Mouse (Mus musculus) hindbrain, embryonic 15.5 days (tissue): Measurements from ENCODE around the gene Foxi2. TPM values are rescaled to one million over a fixed set of nuclear protein-coding genes. Genes with fewer than 3 reads are reported as not detected.

Source experiments
- ATAC-seq: fragments of 200-750 bp; cut with Nextera tagmentation; 2 replicates; pipeline ENCODE4 v1.8.0; 2017; ENCODE audit warnings: low read depth, moderate number of reproducible peaks, moderate TSS enrichment; ENCODE audit not compliant: low FRiP score
- H3K27ac ChIP-seq: fragments of 300-500 bp; sonication (generic); replicated peaks from 2 replicates; pipeline ENCODE4 v1.5.1; 2015; ENCODE audit warnings: mild to moderate bottlenecking, inconsistent platforms
- H3K27me3 ChIP-seq: fragments of 300-500 bp; sonication (generic); 2 replicates; pipeline ENCODE4 v1.6.1; 2015; ENCODE audit warnings: control low read depth, inconsistent platforms
- H3K36me3 ChIP-seq: fragments of 300-500 bp; sonication (generic); 2 replicates; pipeline ENCODE4 v1.6.1; 2015; ENCODE audit warnings: control low read depth, inconsistent platforms
- H3K4me1 ChIP-seq: fragments of 300-500 bp; sonication (generic); replicated peaks from 2 replicates; pipeline ENCODE4 v1.6.1; 2015; ENCODE audit warnings: control low read depth, inconsistent platforms
- H3K4me2 ChIP-seq: fragments of 300-500 bp; sonication (generic); 2 replicates; pipeline ENCODE4 v1.6.1; 2015; ENCODE audit warnings: moderate library complexity, mild to moderate bottlenecking, inconsistent platforms
- H3K4me3 ChIP-seq: fragments of 300-500 bp; sonication (generic); 2 replicates; pipeline ENCODE4 v1.5.1; 2015; ENCODE audit warnings: mild to moderate bottlenecking, inconsistent platforms
- H3K9ac ChIP-seq: fragments of 300-500 bp; sonication (generic); 2 replicates; pipeline ENCODE4 v1.6.1; 2015; ENCODE audit warnings: inconsistent platforms
- H3K9me3 ChIP-seq: fragments of 300-500 bp; sonication (generic); 2 replicates; pipeline ENCODE4 v1.6.1; 2016; ENCODE audit warnings: control low read depth, inconsistent platforms
- whole genome bisulfite sequencing: fragments of 180-500 bp; shearing (Covaris S2); methylation state at CpG from one replicate; pipeline ENCODE4 v1.1.7; 2015; 5-methylcytosine and 5-hydroxymethylcytosine counted together
- polyA plus RNA-seq: library from polyadenylated mRNA; unstranded; fragments of >200 nt; fragmentation: Nextera tagmentation; extraction: Ambion mirVana; gene quantifications from 2 replicates; pipeline ENCODE4 v1.2.1, GENCODE M21; 2015

Gene Foxi2
- polyA plus RNA-seq, 1 experiment from 2014 or later: 0.09 TPM

GRCm38 (mm10) chr7:135406761-135407160, 3.3 kb upstream of the Foxi2 start:
- ATAC-seq: no peak
- peaks cover 27% of the 10 kb centered on the region for H3K27me3 ChIP-seq
- H3K36me3 ChIP-seq: no peaks in the 10 kb centered on the region
- 76% methylated on average over 3 of the region's 3 CpGs for WGBS
- H3K4me2 ChIP-seq: no peak overlapping the region
- no peaks in the 10 kb centered on the region for H3K9me3 ChIP-seq
- H3K27ac ChIP-seq: no peak overlapping the region
- no peak overlapping the region for H3K9ac ChIP-seq
- H3K4me1 ChIP-seq: peaks cover 9% of the 10 kb centered on the region
- no peak overlapping the region for H3K4me3 ChIP-seq

GRCm38 (mm10) chr7:135408501-135408900, 1.6 kb upstream of the Foxi2 start:
- Histone ChIP-seq H3K9ac (no peak overlapping the region), H3K27me3 (peaks cover 37% of the 10 kb centered on the region)

GRCm38 (mm10) chr7:135412357-135412756, 2.2 kb downstream of the Foxi2 start:
- no peak overlapping the region for H3K27ac ChIP-seq
- 75% methylated on average over 6 of the region's 6 CpGs for WGBS

More at GRCm38 (mm10) chr7:135408501-135408900, 1.6 kb upstream of the Foxi2 start:
- WGBS: 88% methylated on average over 3 of the region's 3 CpGs
- Histone ChIP-seq H3K36me3 (no peaks in the 10 kb centered on the region), H3K4me1 (peaks cover 9% of the 10 kb centered on the region), H3K4me3 (no peak overlapping the region), H3K27ac (no peak overlapping the region), H3K4me2 (no peak overlapping the region), H3K9me3 (no peaks in the 10 kb centered on the region)
- no peak for ATAC-seq

GRCm38 (mm10) chr7:135428840-135429239, 18.7 kb downstream of the Foxi2 start:
- no peak overlapping the region for H3K4me2 ChIP-seq
- ATAC-seq: no peak
- WGBS: 94% methylated on average over 6 of the region's 6 CpGs
- no peaks in the 10 kb centered on the region for H3K36me3 ChIP-seq
- no peaks in the 10 kb centered on the region for H3K9me3 ChIP-seq
- H3K27ac ChIP-seq: no peak overlapping the region
- H3K4me1 ChIP-seq: no peaks in the 10 kb centered on the region
- H3K27me3 ChIP-seq: no peaks in the 10 kb centered on the region
- no peak overlapping the region for H3K4me3 ChIP-seq
- H3K9ac ChIP-seq: no peak overlapping the region

More at GRCm38 (mm10) chr7:135412357-135412756, 2.2 kb downstream of the Foxi2 start:
- Histone ChIP-seq H3K36me3 (no peaks in the 10 kb centered on the region), H3K4me3 (no peak overlapping the region), H3K9me3 (no peaks in the 10 kb centered on the region), H3K9ac (no peak overlapping the region), H3K4me2 (no peak overlapping the region), H3K27me3 (peaks cover 33% of the 10 kb centered on the region), H3K4me1 (peaks cover 9% of the 10 kb centered on the region)
- no peak for ATAC-seq

- no peak for ATAC-seq
- H3K9ac ChIP-seq: no peak overlapping the region
- WGBS: 66% methylated on average over 2 of the region's 2 CpGs
Measured at GRCm38 (mm10) chr7:135430903-135431302, 20.8 kb downstream of the Foxi2 start.

GRCm38 (mm10) chr7:135443903-135444302, 33.8 kb downstream of the Foxi2 start:
- ATAC-seq: no peak
- Histone ChIP-seq H3K9me3 (no peaks in the 10 kb centered on the region), H3K4me3 (no peak overlapping the region), H3K36me3 (no peaks in the 10 kb centered on the region), H3K9ac (no peak overlapping the region), H3K4me1 (no peaks in the 10 kb centered on the region), H3K4me2 (no peak overlapping the region), H3K27me3 (no peaks in the 10 kb centered on the region), H3K27ac (no peak overlapping the region)
- WGBS: 77% methylated on average over 4 of the region's 4 CpGs

More at GRCm38 (mm10) chr7:135430903-135431302, 20.8 kb downstream of the Foxi2 start:
- Histone ChIP-seq H3K4me2 (no peak overlapping the region), H3K27ac (no peak overlapping the region), H3K4me3 (no peak overlapping the region), H3K27me3 (no peaks in the 10 kb centered on the region), H3K36me3 (no peaks in the 10 kb centered on the region), H3K4me1 (no peaks in the 10 kb centered on the region), H3K9me3 (no peaks in the 10 kb centered on the region)

GRCm38 (mm10) chr7:135451340-135451739, 41.2 kb downstream of the Foxi2 start:
- WGBS: 88% methylated on average over 3 of the region's 3 CpGs

GRCm38 (mm10) chr7:135452366-135452765, 42.3 kb downstream of the Foxi2 start:
- no peaks in the 10 kb centered on the region for H3K27me3 ChIP-seq
- no peak for ATAC-seq
- 0 out of 2 replicates have a peak, but pooled peaks cover 7% of the 10 kb centered on the region for H3K4me1 ChIP-seq
- H3K4me3 ChIP-seq: no peak overlapping the region
- H3K9me3 ChIP-seq: no peaks in the 10 kb centered on the region
- peak overlapping the region; percentile 50 for H3K27ac ChIP-seq
- H3K36me3 ChIP-seq: no peaks in the 10 kb centered on the region
- 64% methylated on average over 1 of the region's 1 CpGs for WGBS
- H3K4me2 ChIP-seq: no peak overlapping the region
- no peak overlapping the region for H3K9ac ChIP-seq

More at GRCm38 (mm10) chr7:135451340-135451739, 41.2 kb downstream of the Foxi2 start:
- H3K9me3 ChIP-seq: no peaks in the 10 kb centered on the region
- H3K27me3 ChIP-seq: no peaks in the 10 kb centered on the region
- H3K4me1 ChIP-seq: 0 out of 2 replicates have a peak, but pooled peaks cover 7% of the 10 kb centered on the region
- ATAC-seq: no peak
- no peak overlapping the region for H3K4me3 ChIP-seq
- no peak overlapping the region for H3K9ac ChIP-seq
- H3K27ac ChIP-seq: no peak overlapping the region
- no peak overlapping the region for H3K4me2 ChIP-seq
- no peaks in the 10 kb centered on the region for H3K36me3 ChIP-seq

GRCm38 (mm10) chr7:135453690-135454089, 43.6 kb downstream of the Foxi2 start:
- H3K36me3 ChIP-seq: no peaks in the 10 kb centered on the region
- H3K4me3 ChIP-seq: no peak overlapping the region
- no peaks in the 10 kb centered on the region for H3K27me3 ChIP-seq
- H3K27ac ChIP-seq: no peak overlapping the region
- no peak for ATAC-seq
- 0 out of 2 replicates have a peak, but pooled peaks cover 7% of the 10 kb centered on the region for H3K4me1 ChIP-seq
- no peak overlapping the region for H3K4me2 ChIP-seq
- no peak overlapping the region for H3K9ac ChIP-seq
- H3K9me3 ChIP-seq: no peaks in the 10 kb centered on the region
- 62% methylated on average over 3 of the region's 3 CpGs for WGBS

Other genes starting within 250 kb of the Foxi2 start
- 0.79 and 0.85 TPM in 2 replicates for gene Nps, start 151.6 kb upstream of the Foxi2 start, polyA plus RNA-seq
- not detected in 2 replicates for gene Clrn3, start 118.3 kb downstream of the Foxi2 start, polyA plus RNA-seq
- 7.4 and 8.4 TPM in 2 replicates for gene Ptpre, start 127.2 kb downstream of the Foxi2 start, polyA plus RNA-seq